Mouse (Mus musculus): ENCODE measurements around the gene Lmcd1.
A peak's percentile ranks its signal among the peaks of the same experiment; 100 is the strongest.

The Lmcd1 gene

DNA sequence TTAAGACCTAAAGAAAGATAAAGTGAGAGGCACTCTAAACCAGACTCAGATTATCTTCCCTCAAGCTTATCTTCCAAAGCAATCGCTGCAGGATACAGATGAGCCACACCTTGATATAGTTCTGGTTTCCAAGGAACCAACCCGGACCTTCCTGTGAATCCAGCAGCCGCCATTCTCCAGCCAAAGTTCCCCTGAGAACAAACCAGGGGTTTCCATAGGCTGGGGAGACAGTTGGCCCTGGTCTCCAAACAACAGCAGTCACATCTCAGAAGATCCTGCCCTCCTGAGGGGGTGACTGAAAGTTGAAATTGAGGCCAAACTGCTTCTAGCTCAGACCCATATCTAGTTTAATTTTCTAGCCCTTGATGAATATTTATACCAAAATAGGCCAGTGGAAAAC lies 14.7 kb downstream of the Lmcd1 start:
- no peak for DNase-seq

- no peak for DNase-seq
These were observed 17.6 kb downstream of the Lmcd1 start for GRCm38 (mm10) chr6:112291146-112291545.

DNA sequence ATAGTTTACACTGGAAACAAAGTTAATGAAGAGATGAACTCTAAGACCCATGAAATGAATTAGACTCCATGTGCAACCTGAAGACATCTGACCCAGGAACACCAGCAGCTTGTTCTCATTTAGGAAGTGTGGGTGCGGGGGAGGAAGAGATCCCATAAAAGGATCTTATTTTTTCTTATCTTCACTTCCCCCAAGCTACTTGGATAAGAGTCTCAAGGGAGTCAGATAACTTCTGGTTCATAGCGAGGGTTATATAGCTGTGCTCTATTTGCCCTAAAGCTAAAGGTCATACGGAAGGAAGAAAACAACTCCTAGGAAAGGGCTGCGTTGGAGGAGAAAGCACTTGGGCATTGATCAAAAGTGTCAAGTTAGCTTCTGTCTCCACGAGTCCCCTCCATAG lies 19.8 kb downstream of the Lmcd1 start:
- no peak for DNase-seq

DNA sequence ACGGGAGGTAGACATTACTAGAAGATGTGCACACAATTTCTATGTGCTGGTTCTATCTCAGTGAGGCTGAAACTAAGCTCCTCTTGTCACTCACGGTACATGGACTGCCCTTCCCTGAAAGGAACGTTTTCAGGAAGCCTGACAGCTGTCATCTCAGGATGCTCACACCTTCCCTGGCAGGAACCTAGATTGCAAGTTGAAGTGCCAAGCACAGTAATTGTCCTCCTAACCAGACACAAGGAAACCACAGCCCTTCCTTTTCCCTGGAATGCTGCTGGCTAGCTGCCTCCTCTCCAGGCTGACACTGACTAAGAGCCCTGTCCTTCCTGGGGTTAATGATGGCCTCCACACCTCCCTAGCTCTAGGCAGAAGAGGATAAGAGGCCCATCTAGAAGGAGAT lies 21.7 kb downstream of the Lmcd1 start:
- DNase-seq: no peak

- no peak for DNase-seq
These were observed 26.6 kb downstream of the Lmcd1 start for GRCm38 (mm10) chr6:112300146-112300545.

DNA sequence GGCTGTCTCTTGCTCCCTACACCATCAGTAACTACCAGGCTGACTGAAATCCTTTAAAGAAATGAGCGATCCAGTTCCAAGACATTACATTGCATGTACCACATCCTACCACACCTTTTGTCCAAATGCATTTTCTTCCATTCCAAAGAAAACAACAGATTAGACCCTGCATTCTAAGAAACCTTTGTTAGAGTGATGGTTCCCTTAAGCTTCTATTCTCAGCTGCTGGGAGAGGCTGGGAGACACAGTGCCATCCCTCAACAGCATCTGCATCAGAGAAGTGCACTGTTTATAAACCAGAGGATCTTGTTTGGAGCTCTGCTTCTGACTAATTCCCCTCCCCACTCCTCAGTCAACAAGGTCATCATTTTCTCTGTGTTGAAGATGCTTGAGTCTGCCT lies 27.1 kb downstream of the Lmcd1 start:
- DNase-seq: no peak

DNA sequence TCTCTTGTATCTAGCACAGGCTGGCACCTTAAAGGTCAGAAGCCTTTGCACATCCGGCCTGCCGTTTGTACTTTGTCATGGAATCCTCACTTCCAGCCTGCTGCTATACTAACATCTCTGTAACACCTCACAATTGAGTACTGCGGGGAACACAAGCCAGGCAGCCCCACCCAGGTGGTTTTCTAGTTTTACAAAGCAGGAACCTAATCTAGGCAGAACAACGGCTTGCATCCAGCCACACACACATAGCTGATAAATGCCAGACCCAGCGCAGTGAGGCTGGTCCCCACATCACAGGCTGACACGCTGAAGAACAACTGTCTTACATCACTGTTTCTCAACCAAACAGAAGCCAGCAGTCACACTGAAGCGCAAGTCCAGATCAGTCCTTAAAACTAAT lies 28.7 kb downstream of the Lmcd1 start:
- no peak for DNase-seq

GRCm38 (mm10) chr6:112302814-112303383 lies 29.3 kb downstream of the Lmcd1 start:
- DNase-seq: no peak

DNA sequence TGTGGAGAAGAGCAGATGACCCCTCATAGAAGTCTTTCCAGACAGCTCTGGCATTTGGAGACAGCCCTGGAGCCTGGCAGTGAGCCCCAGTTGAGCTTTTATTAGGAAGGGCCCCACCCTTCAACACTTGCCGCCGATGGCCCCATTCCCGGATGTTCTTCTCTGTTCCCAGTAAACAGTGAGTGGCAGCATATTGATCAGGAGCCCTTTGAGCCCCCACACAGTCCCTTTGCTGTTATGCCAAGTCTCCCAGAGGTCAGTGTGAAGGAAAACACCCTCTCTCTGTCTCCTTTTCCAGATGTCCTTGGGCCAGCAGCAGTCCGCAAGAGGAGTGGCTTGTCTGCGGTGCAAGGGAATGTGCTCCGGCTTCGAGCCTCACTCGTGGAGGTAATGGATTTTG lies 31.2 kb downstream of the Lmcd1 start:
- DNase-seq: peak; percentile 12

DNA sequence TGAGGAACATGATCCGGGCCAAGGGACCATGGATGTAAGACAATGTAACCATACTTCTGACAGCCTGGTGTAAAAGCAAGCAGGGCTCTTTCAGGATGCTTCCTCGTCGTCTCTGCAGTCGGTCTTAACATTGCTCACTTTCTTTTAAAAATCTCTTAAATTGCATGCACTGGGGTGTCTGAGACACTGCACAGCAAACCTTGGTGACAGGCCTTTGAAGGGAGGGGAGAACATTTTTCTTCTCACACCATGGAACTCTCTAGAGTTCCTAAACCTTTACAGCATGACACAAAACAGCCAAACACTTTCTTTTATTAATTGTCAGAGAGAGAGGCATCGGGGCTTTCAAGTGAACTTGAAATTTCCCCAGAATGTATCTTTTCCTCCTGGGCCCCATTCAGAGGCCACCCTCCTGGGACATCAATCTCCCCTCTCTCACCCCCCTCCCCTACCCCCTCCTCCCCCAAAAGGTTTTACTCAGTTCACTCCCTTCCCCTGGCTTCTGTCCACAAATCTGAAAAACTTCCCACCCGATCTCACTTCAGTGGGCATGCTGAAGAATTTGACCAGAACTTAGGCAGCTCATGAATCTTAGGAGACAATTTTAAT lies 35.9 kb downstream of the Lmcd1 start:
- DNase-seq: no peak

GRCm38 (mm10) chr6:112311385-112311784 lies 37.8 kb downstream of the Lmcd1 start:
- DNase-seq: no peak

DNA sequence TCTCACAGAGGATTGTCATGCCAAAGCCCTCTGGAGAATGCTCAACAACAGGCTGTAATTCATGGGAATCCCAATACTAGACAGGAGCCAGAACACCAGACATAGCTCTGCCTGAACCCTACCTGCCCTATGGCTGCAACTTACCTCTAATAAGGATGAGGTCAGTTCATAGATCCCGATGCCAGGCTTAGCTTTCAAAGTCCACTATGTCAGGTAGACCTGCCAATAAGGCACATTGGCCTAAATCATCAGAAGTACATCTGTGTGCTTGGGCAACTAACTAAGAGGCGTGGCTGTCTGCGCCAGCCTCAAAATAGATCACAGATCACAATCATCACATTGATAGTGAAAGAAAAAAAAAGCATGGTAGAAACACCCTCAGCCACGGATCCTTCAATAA lies 45.9 kb downstream of the Lmcd1 start:
- no peak for DNase-seq

- DNase-seq: no peak
These were observed 47.1 kb downstream of the Lmcd1 start for GRCm38 (mm10) chr6:112320679-112321078.

- no peak for DNase-seq
These were observed 49.4 kb downstream of the Lmcd1 start for GRCm38 (mm10) chr6:112322916-112323315.

DNA sequence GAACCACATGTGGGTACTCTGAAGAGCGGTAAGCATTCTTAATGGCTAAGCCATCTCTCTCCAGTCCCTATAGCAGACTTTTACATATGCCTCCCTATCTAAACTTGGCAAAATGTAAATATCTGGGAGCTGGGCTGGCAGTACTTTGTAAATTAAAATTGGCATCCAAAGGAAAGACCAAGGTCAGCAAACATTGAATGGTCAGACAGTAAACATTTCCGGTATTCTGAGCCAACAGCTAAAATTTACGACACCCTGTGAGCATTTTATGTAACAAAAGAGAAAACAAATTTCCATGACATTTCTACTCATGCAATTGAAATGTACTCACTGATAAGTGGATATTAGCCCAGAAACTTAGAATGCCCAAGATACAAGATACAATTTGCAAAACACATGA lies 51.7 kb downstream of the Lmcd1 start:
- DNase-seq: no peak

GRCm38 (mm10) chr6:112327793-112328192 lies 54.2 kb downstream of the Lmcd1 start:
- no peak for DNase-seq

- no peak for DNase-seq
These were observed 57.1 kb downstream of the Lmcd1 start for GRCm38 (mm10) chr6:112330520-112331222.

GRCm38 (mm10) chr6:112331223-112331598 lies 57.7 kb downstream of the Lmcd1 start:
- no peak for DNase-seq

DNA sequence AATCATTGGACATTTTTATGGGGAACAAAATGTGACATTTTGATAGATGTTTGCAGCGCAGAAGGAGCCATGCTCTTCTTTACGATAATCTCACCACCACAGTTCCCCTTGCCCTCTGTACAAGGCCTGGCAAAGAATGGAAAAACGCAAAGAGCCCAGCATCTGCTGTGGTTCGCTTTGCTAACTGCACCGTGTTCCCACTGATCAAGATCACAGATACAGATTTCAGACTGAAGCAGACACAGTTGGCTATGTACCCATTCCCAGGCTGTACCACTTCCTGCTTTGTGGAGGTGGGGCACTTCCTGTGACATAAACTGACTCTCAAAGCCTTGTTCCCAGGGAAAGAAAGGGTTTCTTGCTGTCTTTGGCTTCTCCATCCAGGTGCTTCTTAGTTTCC lies 60.4 kb downstream of the Lmcd1 start:
- no peak for DNase-seq

GRCm38 (mm10) chr6:112337667-112338066 lies 64.1 kb downstream of the Lmcd1 start:
- no peak for DNase-seq

DNA sequence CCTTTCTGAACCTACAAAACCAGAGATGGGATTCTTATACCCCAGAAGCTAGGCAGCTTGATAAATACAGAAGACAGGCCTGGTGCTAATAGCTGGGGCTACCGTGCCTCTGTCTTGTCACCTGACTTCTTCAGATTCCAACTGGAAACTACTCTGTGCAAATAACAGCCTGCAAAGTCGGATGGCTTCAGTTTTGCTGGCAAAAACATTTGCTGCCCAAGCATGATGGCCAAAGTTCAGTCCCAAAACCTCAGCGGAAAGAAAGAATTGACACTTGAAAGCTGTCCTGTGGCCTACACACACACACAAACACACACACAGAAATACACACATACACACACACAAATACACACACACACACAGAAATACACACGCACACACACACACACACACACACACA lies 65.5 kb downstream of the Lmcd1 start:
- no peak for DNase-seq

DNA sequence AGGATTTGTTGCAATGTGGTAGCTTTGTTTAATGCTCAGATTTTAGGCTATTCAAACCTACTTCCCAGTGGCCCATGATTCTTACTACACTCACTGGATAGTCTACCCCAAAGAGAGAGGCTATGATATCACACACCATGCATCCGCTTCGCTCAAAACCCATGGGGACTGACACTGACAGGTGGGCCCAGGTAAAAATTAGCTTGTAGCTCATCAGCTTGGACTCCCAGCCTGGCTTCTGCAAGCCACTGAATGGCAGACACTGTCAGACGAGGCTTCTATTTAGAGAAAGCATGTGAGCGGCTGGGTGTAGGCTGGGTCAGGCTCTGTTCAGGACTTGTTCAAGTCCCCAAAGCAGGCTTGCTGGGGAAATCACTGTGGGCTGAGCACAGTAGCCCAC lies 76.9 kb downstream of the Lmcd1 start:
- DNase-seq: no peak

DNA sequence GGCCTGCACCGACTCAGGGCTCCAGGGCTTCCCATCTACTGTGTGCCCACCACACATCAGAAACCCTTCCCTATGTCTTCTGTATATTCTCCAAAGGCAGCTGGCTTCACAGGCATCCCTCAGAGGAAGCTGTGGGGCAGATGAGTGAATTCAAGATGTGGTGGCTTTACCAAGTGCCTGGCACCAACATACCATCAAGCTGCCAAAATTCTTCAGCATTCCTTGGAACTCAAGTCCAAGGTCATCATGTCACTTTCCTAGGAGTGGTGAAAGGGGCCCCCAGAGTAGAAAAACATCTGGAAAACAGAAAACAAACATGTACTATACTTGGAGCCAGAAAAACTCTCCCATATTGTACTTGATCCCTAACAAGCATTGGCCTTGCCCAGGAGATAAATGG lies 85.8 kb downstream of the Lmcd1 start:
- no peak for DNase-seq

DNA sequence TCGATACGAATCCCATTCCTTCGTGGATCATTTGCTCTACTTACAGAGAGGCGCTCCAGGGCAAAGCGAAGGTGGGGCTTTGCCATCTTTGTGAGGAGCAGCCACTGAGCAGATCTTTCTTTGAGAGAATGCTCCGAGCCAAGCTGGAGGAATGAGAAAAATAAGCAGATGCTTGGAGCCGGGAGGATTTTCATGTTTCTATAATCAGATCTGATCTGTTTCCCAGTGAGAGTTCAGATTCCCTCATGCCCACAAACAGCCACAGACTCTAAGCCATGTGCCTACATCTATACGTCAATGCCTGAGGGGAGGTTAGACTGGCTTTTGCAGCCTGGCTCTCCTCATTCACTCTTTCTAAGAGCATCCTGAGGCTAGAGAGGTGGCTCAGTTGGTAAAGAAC lies 87.1 kb downstream of the Lmcd1 start:
- DNase-seq: no peak
